Comparison of ENCODE assay signal across 8 mouse cellular contexts in genomic region chr17:21567696-21568095, GRCm38 (mm10). TPM values are rescaled to one million over a fixed set of nuclear protein-coding genes. Genes with fewer than 3 reads are reported as not detected.
A peak's percentile ranks its signal among the peaks of the same experiment; 100 is the strongest.
DNase-seq lines count a peak whose midpoint lies in the region; ATAC-seq and TF ChIP-seq lines count a peak whose summit lies in the region.

No protein-coding gene starts in this region.

- peak; percentile 76 for DNase-seq in 3134 (ENCODE audit: extremely low read depth, insufficient read length, low spot score)
- DNase-seq in embryo, embryonic 10.5 days (ENCODE audit: low spot score), result peak; percentile 72
- no peak for DNase-seq in spleen, postnatal 4 days (ENCODE audit: low spot score in 2 of 2)

- peaks cover 17% of the 10 kb centered on the region for H3K4me1 ChIP-seq in E14TG2a.4 (replicated peaks; ENCODE audit: low read depth, low read length)
- H3K4me1 ChIP-seq in heart, embryonic 15.5 days (replicated peaks), result peaks cover 7% of the 10 kb centered on the region
- H3K4me1 ChIP-seq in limb, embryonic 12.5 days (replicated peaks), result peaks cover 9% of the 10 kb centered on the region
- peaks cover 15% of the 10 kb centered on the region for H3K4me1 ChIP-seq in midbrain, embryonic 15.5 days

- H3K9me3 ChIP-seq in E14TG2a.4 (ENCODE audit: low read length), result peaks cover 4% of the 10 kb centered on the region; the same call in 1 of the 2 replicates
- no peaks in the 10 kb centered on the region for H3K9me3 ChIP-seq in heart, embryonic 15.5 days (replicated peaks)
- H3K9me3 ChIP-seq in limb, embryonic 12.5 days, result no peaks in the 10 kb centered on the region
- H3K9me3 ChIP-seq in midbrain, embryonic 15.5 days, result no peaks in the 10 kb centered on the region

- H3K9ac ChIP-seq in heart, embryonic 15.5 days, result no peak overlapping the region
- no peak overlapping the region for H3K9ac ChIP-seq in limb, embryonic 12.5 days (replicated peaks)
- no peak overlapping the region; the same call in 1 of the 2 replicates for H3K9ac ChIP-seq in midbrain, embryonic 15.5 days

- peak overlapping the region; percentile 83 for H3K4me2 ChIP-seq in heart, embryonic 15.5 days
- H3K4me2 ChIP-seq in limb, embryonic 12.5 days, result peak overlapping the region; percentile 59
- peak overlapping the region; percentile 77 for H3K4me2 ChIP-seq in midbrain, embryonic 15.5 days

- no peak for TF ChIP-seq CTCF in E14TG2a.4 (conservative IDR thresholded peaks at IDR 0.05; ENCODE audit: low read length)

- H3K4me3 ChIP-seq in E14TG2a.4 (replicated peaks; ENCODE audit: low read length), result peak overlapping the region; percentile 83
- peak overlapping the region; percentile 36 for H3K4me3 ChIP-seq in heart, embryonic 15.5 days
- peak overlapping the region; percentile 61; the same call in 1 of the 2 replicates for H3K4me3 ChIP-seq in limb, embryonic 12.5 days (replicated peaks)
- peak overlapping the region; percentile 70 for H3K4me3 ChIP-seq in midbrain, embryonic 15.5 days

- 0 out of 2 replicates have a peak, but pooled peaks cover 11% of the 10 kb centered on the region for H3K36me3 ChIP-seq in E14TG2a.4 (ENCODE audit: insufficient read depth, low read length)
- peaks cover 8% of the 10 kb centered on the region; the same call in 1 of the 2 replicates for H3K36me3 ChIP-seq in heart, embryonic 15.5 days
- no peaks in the 10 kb centered on the region for H3K36me3 ChIP-seq in limb, embryonic 12.5 days
- H3K36me3 ChIP-seq in midbrain, embryonic 15.5 days (replicated peaks), result no peaks in the 10 kb centered on the region; the same call in 1 of the 2 replicates

- 37% methylated on average over 1 of the region's 1 CpGs for WGBS in heart, embryonic 15.5 days
- 42% methylated on average over 1 of the region's 1 CpGs for WGBS in limb, embryonic 12.5 days
- 67% methylated on average over 1 of the region's 1 CpGs for WGBS in midbrain, embryonic 15.5 days

- no peak for ATAC-seq in heart, embryonic 15.5 days (replicated peaks; ENCODE audit: insufficient number of reproducible peaks, insufficient read depth, low FRiP score, low read depth)
- ATAC-seq in limb, embryonic 12.5 days (ENCODE audit: insufficient number of reproducible peaks, insufficient read depth, low FRiP score, low TSS enrichment, low read depth), result no peak
- ATAC-seq in midbrain, embryonic 15.5 days (replicated peaks), result no peak
- ATAC-seq in granulocyte monocyte progenitor cell, adult 5-6 weeks (replicated peaks; ENCODE audit: poor library complexity, severe bottlenecking), result no peak

- peak overlapping the region; percentile 28; the same call in 1 of the 2 replicates for H3K27ac ChIP-seq in heart, embryonic 15.5 days
- no peak overlapping the region for H3K27ac ChIP-seq in limb, embryonic 12.5 days
- no peak overlapping the region for H3K27ac ChIP-seq in midbrain, embryonic 15.5 days

- no peaks in the 10 kb centered on the region for H3K27me3 ChIP-seq in E14TG2a.4 (ENCODE audit: insufficient read depth, low read length)
- no peaks in the 10 kb centered on the region for H3K27me3 ChIP-seq in heart, embryonic 15.5 days
- H3K27me3 ChIP-seq in limb, embryonic 12.5 days, result no peaks in the 10 kb centered on the region
- no peaks in the 10 kb centered on the region for H3K27me3 ChIP-seq in midbrain, embryonic 15.5 days (replicated peaks)

RNA-seq across cellular contexts. Expression of gene Zfp948, which starts 0.9 kb away (rescaled TPM):
- 9.7 and 11.4 TPM in 2 replicates for polyA plus RNA-seq in heart, embryonic 15.5 days (2015; fragmentation: Nextera tagmentation; extraction: Ambion mirVana)
- polyA plus RNA-seq in limb, embryonic 12.5 days (2016; fragmentation: Nextera tagmentation; extraction: Ambion mirVana), result 12.2 and 13.5 TPM in 2 replicates
- 18.3 and 20.5 TPM in 2 replicates for polyA plus RNA-seq in midbrain, embryonic 15.5 days (2015; fragmentation: Nextera tagmentation; extraction: Ambion mirVana)
- total RNA-seq in granulocyte monocyte progenitor cell, adult 5-6 weeks (2014; fragmentation: Nextera tagmentation), result 2.7 and 4.0 TPM in 2 replicates
- 1.9 and 3.6 TPM in 2 replicates for total RNA-seq in granulocyte monocyte progenitor cell, adult 5-6 weeks (2017)

RNA-seq across cellular contexts. Expression of gene Zfp52, which starts 32.4 kb away (rescaled TPM):
- polyA plus RNA-seq in heart, embryonic 15.5 days (2015; fragmentation: Nextera tagmentation; extraction: Ambion mirVana), result 4.0 TPM in 2 replicates
- 3.2 and 4.0 TPM in 2 replicates for polyA plus RNA-seq in limb, embryonic 12.5 days (2016; fragmentation: Nextera tagmentation; extraction: Ambion mirVana)
- 1.8 TPM in 2 replicates for polyA plus RNA-seq in midbrain, embryonic 15.5 days (2015; fragmentation: Nextera tagmentation; extraction: Ambion mirVana)
- 24.9 and 25.0 TPM in 2 replicates for total RNA-seq in granulocyte monocyte progenitor cell, adult 5-6 weeks (2014; fragmentation: Nextera tagmentation)
- total RNA-seq in granulocyte monocyte progenitor cell, adult 5-6 weeks (2017), result 33.6 and 46.7 TPM in 2 replicates

Comparison
In these comparisons a context has a peak if more than half of its experiments do, and no peak if none do; other contexts are left out.
1. DNase-seq: peak in 3134 (single experiment) and embryo, embryonic 10.5 days (single experiment); none in spleen, postnatal 4 days (0 of 2).
2. Peak in every context shown above with its lines, with median percentiles within 50 percentile points of each other: H3K4me3 ChIP-seq and H3K4me2 ChIP-seq.